Mouse (Mus musculus) mesoderm, embryonic 11.5 days (tissue): ENCODE measurements at regions not wholly inside any gene's neighbourhood (a gene's known extent, or its start where the extent isn't known, plus 50 kb on each side); places are given as distances from the start of the nearest gene placed in this dataset.

Source experiments
- DNase-seq: peaks from one replicate; pipeline ENCODE4 v3.0.0-alpha.2; 2012; ENCODE audit warnings: low read depth, low spot score

DNA sequence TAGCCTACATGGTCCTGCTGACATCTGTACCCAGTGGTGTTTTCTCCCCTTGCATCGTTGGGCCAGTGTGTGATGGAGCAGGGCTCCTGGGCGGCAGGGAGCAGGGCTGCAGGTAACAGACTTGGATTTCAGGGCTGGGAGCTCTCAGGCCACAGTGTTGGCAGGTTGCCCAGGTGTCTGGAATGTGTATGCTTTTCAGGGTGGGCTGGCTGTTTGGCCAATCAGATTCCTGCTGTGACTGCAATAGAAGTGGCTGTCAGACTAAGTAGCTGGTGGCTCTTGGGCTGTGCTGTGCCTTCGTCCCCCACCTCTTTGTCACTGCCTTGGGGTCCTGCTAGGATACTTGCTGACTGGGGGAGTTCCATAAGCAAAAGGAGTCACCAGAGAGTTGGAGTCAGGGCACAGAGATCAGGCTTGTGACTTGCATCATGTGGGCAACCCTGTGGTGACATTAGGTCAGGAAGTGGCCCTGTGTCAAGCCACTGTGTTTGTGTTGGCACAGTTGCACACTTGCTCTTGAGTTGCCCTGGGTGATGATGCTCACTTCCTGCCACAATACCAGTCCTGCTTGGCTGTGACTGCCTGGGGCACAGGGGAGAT is 183.1 kb downstream of the Fgf9 start:
- DNase-seq = peak; percentile 34

GRCm38 (mm10) chr14:58225869-58226268 is 155.5 kb downstream of the Fgf9 start:
- no peak for DNase-seq

DNA sequence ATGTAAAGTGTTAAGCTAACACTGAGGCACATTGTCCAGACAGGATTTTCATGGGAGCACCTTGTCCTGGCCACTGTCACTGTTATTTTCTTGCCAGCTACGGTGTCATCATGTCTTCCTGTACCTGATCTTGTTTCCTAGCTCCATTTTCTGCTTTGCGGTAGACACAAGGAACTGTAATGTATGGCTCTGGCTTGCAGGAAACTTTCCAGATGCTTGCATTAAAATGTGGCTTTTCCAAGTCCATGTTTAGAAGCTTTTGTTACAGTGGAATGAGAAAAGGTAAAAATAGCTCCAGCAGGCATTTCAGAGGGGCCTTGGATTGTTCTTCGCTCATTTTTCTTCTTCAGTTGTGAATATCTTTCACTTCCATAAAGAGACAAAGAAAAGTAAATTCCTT is 154.1 kb downstream of the Fgf9 start:
- no peak for DNase-seq

DNA sequence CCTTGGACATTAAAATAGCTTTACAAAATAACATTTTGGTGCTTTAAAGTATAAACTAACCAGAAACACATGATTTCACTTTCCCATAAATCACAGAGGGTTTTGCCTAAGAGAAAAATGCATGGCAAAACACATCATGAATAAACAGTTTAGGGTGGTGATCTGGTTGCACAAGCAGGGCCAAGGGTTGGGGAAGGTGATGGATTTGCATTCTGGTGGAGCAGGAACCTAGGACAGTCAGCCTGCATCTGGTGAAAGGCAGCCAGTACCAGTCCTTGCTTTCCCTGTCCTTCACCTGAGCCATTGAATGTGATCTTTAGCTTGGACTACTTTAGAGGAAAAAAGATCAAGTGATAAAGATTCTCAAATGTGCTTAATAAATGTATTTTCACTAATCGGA is 138.1 kb downstream of the Fgf9 start:
- no peak for DNase-seq

DNA sequence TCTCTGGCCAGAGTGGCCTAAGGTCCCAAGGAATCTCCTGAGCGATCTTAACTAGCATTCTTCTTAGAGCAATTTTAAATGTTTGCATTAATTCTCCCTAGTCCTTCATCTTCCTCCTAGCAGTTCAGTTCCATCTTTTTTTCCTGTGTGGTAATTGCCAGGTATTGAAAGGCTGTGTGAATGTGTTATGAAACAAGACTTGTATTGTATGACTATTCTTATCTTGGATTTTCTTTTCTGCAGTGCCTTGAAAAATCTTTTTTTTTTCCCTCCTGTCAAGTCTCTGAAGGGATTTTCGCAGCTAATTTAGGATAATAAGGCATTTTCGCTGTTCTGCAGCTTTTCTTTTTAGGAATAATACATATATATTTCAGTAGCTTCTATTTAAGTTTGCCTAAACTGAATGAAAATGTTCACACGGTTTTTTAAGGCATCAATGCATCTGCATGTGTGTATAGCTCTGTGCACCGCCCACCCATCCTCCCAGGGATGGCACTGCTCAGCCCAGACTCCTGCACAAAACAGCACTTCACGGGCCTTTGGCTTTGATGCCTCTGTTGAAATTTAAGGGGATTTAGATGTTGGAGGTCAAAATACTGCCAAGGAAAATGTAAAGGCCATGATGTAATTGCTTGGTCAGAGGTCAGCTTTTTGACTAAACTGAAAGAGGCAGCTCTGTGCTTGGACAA is 132.4 kb downstream of the Fgf9 start:
- DNase-seq = peak; percentile 36

DNA sequence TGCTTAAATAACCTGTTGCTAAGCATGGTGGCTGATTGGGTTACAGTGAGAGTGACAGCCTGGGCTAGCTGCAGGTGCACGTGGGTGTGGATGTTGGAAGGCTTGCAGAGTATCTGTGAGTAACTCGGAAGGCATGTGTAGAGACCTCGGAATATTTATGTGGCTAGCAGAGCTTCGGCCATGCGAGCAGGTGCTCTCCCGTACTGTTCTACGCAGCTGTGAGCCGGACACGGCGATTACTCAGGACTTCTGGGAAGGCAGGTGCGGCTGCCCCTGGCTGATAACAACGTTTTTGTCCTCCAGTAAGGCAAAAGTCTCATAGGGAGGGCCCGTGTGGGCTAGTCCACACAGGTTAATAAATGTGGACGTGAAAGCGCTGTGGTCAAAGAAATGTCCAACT is 119.6 kb downstream of the Fgf9 start:
- peak; percentile 9 for DNase-seq

- no peak for DNase-seq
These were observed 112.5 kb downstream of the Fgf9 start for GRCm38 (mm10) chr14:58182869-58183268.

DNA sequence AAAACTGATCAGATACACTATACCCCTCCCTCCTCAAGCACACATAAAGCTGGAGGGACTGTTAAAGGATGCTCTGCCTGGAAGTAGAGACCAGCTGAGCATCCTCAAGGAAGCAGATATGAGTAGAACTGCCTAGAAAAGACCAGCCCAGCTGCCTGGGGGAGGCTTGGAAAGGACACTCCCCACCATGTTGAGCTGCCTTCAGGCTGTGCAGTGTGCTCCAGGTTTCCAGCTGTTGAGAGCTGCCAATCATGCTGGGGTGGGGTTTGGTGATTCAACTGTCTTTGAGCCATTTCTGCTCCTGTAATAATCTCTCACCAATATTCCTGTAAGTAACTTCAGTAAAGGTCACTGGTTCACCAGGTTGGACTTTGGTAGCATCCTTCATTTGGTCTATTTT is 110.4 kb downstream of the Fgf9 start:
- DNase-seq = no peak

GRCm38 (mm10) chr14:58175651-58176363 is 105.5 kb downstream of the Fgf9 start:
- no peak for DNase-seq

- DNase-seq = no peak
These were observed 104.2 kb downstream of the Fgf9 start for GRCm38 (mm10) chr14:58174512-58174911.

DNA sequence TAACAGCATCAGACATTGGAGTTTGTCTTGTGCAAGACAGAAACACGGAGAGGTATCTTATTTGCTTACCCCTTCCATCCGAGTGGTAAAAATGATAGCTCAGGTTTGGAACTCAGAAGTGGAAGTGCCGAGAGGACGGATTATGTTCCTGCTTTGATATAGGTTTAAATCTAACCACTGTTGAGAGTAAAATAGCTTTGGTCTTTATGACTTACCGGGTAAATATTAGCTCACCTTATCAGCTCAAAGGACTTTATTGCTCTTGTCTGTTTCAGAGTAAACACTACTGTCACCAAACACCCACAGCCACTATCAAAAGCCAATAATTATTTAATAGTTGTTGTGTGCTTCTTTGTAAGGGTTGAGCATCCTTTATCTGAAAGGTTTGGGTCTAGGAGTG is 98.6 kb downstream of the Fgf9 start:
- DNase-seq = no peak
